Mouse (Mus musculus) limb, embryonic 15.5 days (tissue): Measurements from ENCODE around the gene Tmem114. TPM values are rescaled to one million over a fixed set of nuclear protein-coding genes. Genes with fewer than 3 reads are reported as not detected.

ENCODE experiments used
- ATAC-seq: fragments of 200-750 bp; cut with Nextera tagmentation; 2 replicates; pipeline ENCODE4 v1.8.0; 2017; ENCODE audit warnings: low read depth, moderate TSS enrichment; ENCODE audit not compliant: insufficient number of reproducible peaks, low FRiP score, low TSS enrichment
- H3K27ac ChIP-seq: fragments of 300-500 bp; sonication (generic); 2 replicates; pipeline ENCODE4 v1.5.1; 2015; ENCODE audit warnings: moderate library complexity, mild to moderate bottlenecking, inconsistent platforms
- H3K27me3 ChIP-seq: fragments of 300-500 bp; sonication (generic); 2 replicates; pipeline ENCODE4 v1.6.1; 2015; ENCODE audit warnings: inconsistent platforms
- H3K36me3 ChIP-seq: fragments of 300-500 bp; sonication (generic); 2 replicates; pipeline ENCODE4 v1.6.1; 2015; ENCODE audit warnings: inconsistent platforms
- H3K4me1 ChIP-seq: fragments of 300-500 bp; sonication (generic); 2 replicates; pipeline ENCODE4 v1.6.1; 2015; ENCODE audit warnings: inconsistent platforms
- H3K4me2 ChIP-seq: fragments of 300-500 bp; sonication (generic); 2 replicates; pipeline ENCODE4 v1.6.1; 2015; ENCODE audit warnings: mild to moderate bottlenecking, inconsistent platforms
- H3K4me3 ChIP-seq: fragments of 300-500 bp; sonication (generic); 2 replicates; pipeline ENCODE4 v1.5.1; 2015; ENCODE audit warnings: mild to moderate bottlenecking, inconsistent platforms
- H3K9ac ChIP-seq: fragments of 300-500 bp; sonication (generic); 2 replicates; pipeline ENCODE4 v1.6.1; 2015; ENCODE audit warnings: inconsistent platforms
- H3K9me3 ChIP-seq: fragments of 300-500 bp; sonication (generic); 2 replicates; pipeline ENCODE4 v1.6.1; 2016; ENCODE audit warnings: inconsistent platforms
- WGBS: fragments of 180-500 bp; shearing (Covaris S2); methylation state at CpG from one replicate; pipeline ENCODE4 v1.1.7; 2015; 5-methylcytosine and 5-hydroxymethylcytosine counted together
- polyA plus RNA-seq: library from polyadenylated mRNA; unstranded; fragments of >200 nt; fragmentation: Nextera tagmentation; extraction: Ambion mirVana; gene quantifications from 2 replicates; pipeline ENCODE4 v1.2.1, GENCODE M21; 2015

Tmem114 gene
- polyA plus RNA-seq, 1 experiment from 2014 or later, result not detected

GRCm38 (mm10) chr16:8424161-8424970, 570 bp downstream of the Tmem114 start:
- Histone ChIP-seq H3K27ac (no peak overlapping the region), H3K4me3 (peak overlapping the region; percentile 36), H3K9me3 (no peaks in the 10 kb centered on the region), H3K4me1 (peaks cover 12% of the 10 kb centered on the region), H3K36me3 (no peaks in the 10 kb centered on the region), H3K9ac (peak overlapping the region; percentile 18; the same call in 1 of the 2 replicates), H3K4me2 (peak overlapping the region; percentile 61), H3K27me3 (peaks cover 56% of the 10 kb centered on the region)
- no peak for ATAC-seq
- 3% methylated on average over 43 of the region's 43 CpGs for WGBS

- no peak overlapping the region for H3K9ac ChIP-seq
- no peak overlapping the region for H3K27ac ChIP-seq
- no peaks in the 10 kb centered on the region for H3K36me3 ChIP-seq
- no peak overlapping the region for H3K4me3 ChIP-seq
- peaks cover 56% of the 10 kb centered on the region for H3K27me3 ChIP-seq
- WGBS, result 34% methylated on average over 7 of the region's 7 CpGs
- no peak for ATAC-seq
- H3K4me2 ChIP-seq, result no peak overlapping the region
- H3K4me1 ChIP-seq, result peaks cover 12% of the 10 kb centered on the region
- H3K9me3 ChIP-seq, result no peaks in the 10 kb centered on the region
Observed at GRCm38 (mm10) chr16:8423626-8424114, 1.3 kb downstream of the Tmem114 start.

GRCm38 (mm10) chr16:8420842-8421241, 4.1 kb downstream of the Tmem114 start:
- H3K9me3 ChIP-seq, result no peaks in the 10 kb centered on the region
- H3K4me3 ChIP-seq, result no peak overlapping the region
- peaks cover 12% of the 10 kb centered on the region for H3K4me1 ChIP-seq
- H3K27me3 ChIP-seq, result peaks cover 39% of the 10 kb centered on the region
- H3K27ac ChIP-seq, result no peak overlapping the region
- no peak for ATAC-seq
- H3K4me2 ChIP-seq, result no peak overlapping the region
- H3K9ac ChIP-seq, result no peak overlapping the region
- WGBS, result 84% methylated on average over 4 of the region's 4 CpGs
- H3K36me3 ChIP-seq, result no peaks in the 10 kb centered on the region

GRCm38 (mm10) chr16:8420381-8420780, 4.6 kb downstream of the Tmem114 start:
- Histone ChIP-seq H3K27me3 (peaks cover 35% of the 10 kb centered on the region), H3K36me3 (no peaks in the 10 kb centered on the region), H3K27ac (no peak overlapping the region), H3K4me3 (no peak overlapping the region), H3K4me2 (no peak overlapping the region), H3K4me1 (peaks cover 12% of the 10 kb centered on the region), H3K9ac (no peak overlapping the region), H3K9me3 (no peaks in the 10 kb centered on the region)
- ATAC-seq, result no peak
- 59% methylated on average over 10 of the region's 10 CpGs for WGBS

- ATAC-seq, result no peak
- Histone ChIP-seq H3K9me3 (no peaks in the 10 kb centered on the region), H3K27ac (no peak overlapping the region), H3K9ac (no peak overlapping the region), H3K36me3 (no peaks in the 10 kb centered on the region), H3K4me2 (no peak overlapping the region), H3K4me1 (peaks cover 8% of the 10 kb centered on the region), H3K27me3 (peaks cover 28% of the 10 kb centered on the region), H3K4me3 (no peak overlapping the region)
- WGBS, result 86% methylated on average over 8 of the region's 8 CpGs
Observed at GRCm38 (mm10) chr16:8419666-8420065, 5.3 kb downstream of the Tmem114 start.

- Histone ChIP-seq H3K27me3 (peaks cover 13% of the 10 kb centered on the region), H3K9me3 (no peaks in the 10 kb centered on the region), H3K4me1 (no peaks in the 10 kb centered on the region), H3K9ac (no peak overlapping the region), H3K36me3 (no peaks in the 10 kb centered on the region), H3K4me2 (no peak overlapping the region), H3K4me3 (no peak overlapping the region), H3K27ac (no peak overlapping the region)
- WGBS, result 75% methylated on average over 3 of the region's 3 CpGs
- ATAC-seq, result no peak
Observed at GRCm38 (mm10) chr16:8418126-8418525, 6.8 kb downstream of the Tmem114 start.

- Histone ChIP-seq H3K27ac (no peak overlapping the region), H3K9ac (no peak overlapping the region), H3K27me3 (0 out of 2 replicates have a peak, but pooled peaks cover 3% of the 10 kb centered on the region), H3K36me3 (no peaks in the 10 kb centered on the region), H3K9me3 (no peaks in the 10 kb centered on the region), H3K4me1 (no peaks in the 10 kb centered on the region), H3K4me3 (no peak overlapping the region), H3K4me2 (no peak overlapping the region)
- ATAC-seq, result no peak
- WGBS, result 71% methylated on average over 20 of the region's 20 CpGs
Observed at GRCm38 (mm10) chr16:8417011-8417720, 7.8 kb downstream of the Tmem114 start.

GRCm38 (mm10) chr16:8415996-8416395, 8.9 kb downstream of the Tmem114 start:
- no peak for ATAC-seq
- H3K27ac ChIP-seq, result no peak overlapping the region
- H3K4me2 ChIP-seq, result no peak overlapping the region
- no peaks in the 10 kb centered on the region for H3K36me3 ChIP-seq
- no peaks in the 10 kb centered on the region for H3K9me3 ChIP-seq
- H3K4me3 ChIP-seq, result no peak overlapping the region
- H3K27me3 ChIP-seq, result peaks cover 7% of the 10 kb centered on the region
- WGBS, result 84% methylated on average over 8 of the region's 8 CpGs
- H3K9ac ChIP-seq, result no peak overlapping the region
- H3K4me1 ChIP-seq, result no peaks in the 10 kb centered on the region

- Histone ChIP-seq H3K4me3 (no peak overlapping the region), H3K4me2 (no peak overlapping the region), H3K9ac (no peak overlapping the region), H3K27me3 (peaks cover 18% of the 10 kb centered on the region), H3K9me3 (no peaks in the 10 kb centered on the region), H3K36me3 (no peaks in the 10 kb centered on the region), H3K4me1 (no peaks in the 10 kb centered on the region), H3K27ac (no peak overlapping the region)
- no peak for ATAC-seq
- WGBS, result 78% methylated on average over 8 of the region's 8 CpGs
Observed at GRCm38 (mm10) chr16:8413441-8413840, 11.5 kb downstream of the Tmem114 start.

GRCm38 (mm10) chr16:8412213-8412612, 12.7 kb downstream of the Tmem114 start:
- Histone ChIP-seq H3K9me3 (no peaks in the 10 kb centered on the region), H3K27me3 (peaks cover 18% of the 10 kb centered on the region), H3K4me1 (no peaks in the 10 kb centered on the region), H3K4me3 (no peak overlapping the region), H3K9ac (no peak overlapping the region), H3K4me2 (no peak overlapping the region), H3K27ac (no peak overlapping the region), H3K36me3 (no peaks in the 10 kb centered on the region)
- ATAC-seq, result 0 out of 2 replicates have a peak, but pooled peaks have one; percentile 13
- 13% methylated on average over 7 of the region's 7 CpGs for WGBS

- Histone ChIP-seq H3K4me3 (no peak overlapping the region), H3K27me3 (peaks cover 18% of the 10 kb centered on the region), H3K27ac (no peak overlapping the region), H3K4me2 (no peak overlapping the region), H3K9me3 (no peaks in the 10 kb centered on the region), H3K4me1 (peaks cover 3% of the 10 kb centered on the region; the same call in 1 of the 2 replicates), H3K9ac (no peak overlapping the region), H3K36me3 (no peaks in the 10 kb centered on the region)
- WGBS, result 26% methylated on average over 10 of the region's 10 CpGs
- no peak for ATAC-seq
Observed at GRCm38 (mm10) chr16:8409197-8409596, 15.7 kb downstream of the Tmem114 start.

GRCm38 (mm10) chr16:8406708-8407107, 18.2 kb downstream of the Tmem114 start:
- Histone ChIP-seq H3K4me2 (0 out of 2 replicates have a peak overlapping the region, but pooled peaks have one; percentile 26), H3K9ac (no peak overlapping the region), H3K4me3 (no peak overlapping the region), H3K4me1 (peaks cover 3% of the 10 kb centered on the region; the same call in 1 of the 2 replicates), H3K27me3 (peaks cover 14% of the 10 kb centered on the region), H3K27ac (no peak overlapping the region), H3K36me3 (no peaks in the 10 kb centered on the region), H3K9me3 (no peaks in the 10 kb centered on the region)
- WGBS, result 0% methylated on average over 6 of the region's 6 CpGs
- ATAC-seq, result no peak
